Mouse (Mus musculus) layer of hippocampus, adult 11-12 months (tissue): ENCODE measurements around the gene Pygm.

Experiments
- DNase-seq: peaks from one replicate; pipeline ENCODE4 v3.0.0; 2022; ENCODE audit warnings: low spot score

The Pygm gene

GRCm38 (mm10) chr19:6445761-6446423 lies 61.7 kb downstream of the Pygm start:
- DNase-seq = no peak

GRCm38 (mm10) chr19:6446736-6447437 lies 62.7 kb downstream of the Pygm start:
- no peak for DNase-seq
